Mouse (Mus musculus): ENCODE results near the gene Snx20.
A peak's percentile ranks its signal among the peaks of the same experiment; 100 is the strongest.
"Not testable (repeated sequence)": the region's sequence is repeated elsewhere in the genome, so short reads cannot be mapped to it uniquely, and the experiment has no call there.

Snx20 gene

GRCm38 (mm10) chr8:88635474-88636397 lies at the start of gene Snx20:
Gene Snx20, minus strand, starts transcription at chr8:88636128.
- peak; percentile 43 to 74 for DNase-seq

- peak in 1 of 2 experiments; percentile 1 for DNase-seq
These were observed 47.8 kb upstream of the Snx20 start for GRCm38 (mm10) chr8:88683656-88684289.

DNA sequence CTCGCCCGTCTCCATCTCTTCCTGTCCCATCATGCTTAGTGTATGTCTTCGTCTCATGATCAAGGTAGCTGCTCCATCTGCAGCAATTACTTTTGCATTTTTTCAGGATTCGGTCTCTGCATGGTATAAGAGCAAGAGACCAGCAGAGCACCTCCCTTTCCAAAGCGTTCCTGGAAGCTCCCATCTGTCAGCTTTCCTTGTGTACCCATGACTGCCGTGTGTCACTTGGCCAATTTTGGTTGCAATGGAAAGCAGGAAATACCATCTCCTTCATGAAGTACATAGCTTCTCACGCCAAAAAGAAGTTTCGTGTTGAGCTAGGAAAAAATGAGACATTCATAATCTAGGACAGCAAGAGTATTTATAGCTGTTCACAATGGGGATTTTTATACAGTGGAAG lies 45.1 kb upstream of the Snx20 start:
- no peak for DNase-seq

- DNase-seq, result no peak
These were observed 44.6 kb upstream of the Snx20 start for GRCm38 (mm10) chr8:88680566-88680965.

DNA sequence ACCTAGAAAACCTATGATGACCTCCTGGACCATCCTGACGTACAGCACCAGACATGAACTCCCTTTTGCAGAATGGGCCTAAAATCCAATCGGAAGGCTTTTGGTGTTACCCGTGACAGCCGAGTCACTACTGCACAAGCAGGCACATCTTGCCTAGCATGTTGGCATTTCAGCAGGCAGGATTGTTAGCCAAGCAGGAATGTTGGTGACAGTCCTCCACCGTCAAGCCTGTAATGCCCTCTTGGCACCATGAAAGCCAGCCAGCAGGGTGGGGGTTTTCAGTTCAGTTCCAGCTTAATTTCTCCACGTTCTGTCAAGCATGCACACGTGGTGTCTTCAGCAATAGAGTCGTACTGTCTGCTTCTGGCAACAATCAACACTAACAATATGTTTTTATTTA lies 41.1 kb upstream of the Snx20 start:
- DNase-seq, result no peak

DNA sequence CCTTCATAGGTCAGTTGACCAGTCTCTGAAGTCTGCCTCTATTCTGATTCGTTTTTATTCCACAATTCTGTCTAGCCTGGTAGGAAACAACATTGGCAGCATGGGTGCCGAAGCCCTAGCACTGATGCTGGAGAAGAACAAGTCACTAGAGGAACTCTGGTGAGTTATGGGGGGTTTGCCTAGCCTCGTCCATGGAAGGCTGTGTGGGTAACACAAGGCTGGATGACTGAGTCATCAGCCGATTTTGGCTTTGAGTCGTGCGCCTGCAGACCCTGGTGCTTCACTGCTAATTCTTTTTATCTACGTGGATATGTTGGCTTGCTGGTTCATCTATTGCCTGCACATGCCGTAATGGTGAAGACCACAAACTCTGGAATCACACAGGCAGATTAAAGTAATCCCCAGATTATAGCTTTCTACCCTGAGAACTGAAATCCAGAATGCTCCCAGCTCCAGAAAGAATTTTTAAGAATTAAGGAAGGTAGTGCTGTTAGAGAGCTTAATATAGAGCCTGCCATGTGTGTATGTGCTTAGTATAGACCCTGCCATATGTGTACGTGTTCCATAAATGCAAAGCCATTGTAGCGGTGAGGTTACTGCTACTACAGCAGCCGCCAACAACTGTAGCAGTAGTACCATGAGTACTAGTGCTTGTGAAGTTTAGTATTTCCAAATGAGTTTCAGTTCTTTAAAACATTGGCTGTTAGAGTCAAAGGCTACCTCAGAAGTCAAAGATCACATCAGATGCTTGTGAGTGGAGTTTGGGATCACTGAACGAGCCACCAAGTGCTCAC lies 39.6 kb upstream of the Snx20 start:
- DNase-seq, result no peak

DNA sequence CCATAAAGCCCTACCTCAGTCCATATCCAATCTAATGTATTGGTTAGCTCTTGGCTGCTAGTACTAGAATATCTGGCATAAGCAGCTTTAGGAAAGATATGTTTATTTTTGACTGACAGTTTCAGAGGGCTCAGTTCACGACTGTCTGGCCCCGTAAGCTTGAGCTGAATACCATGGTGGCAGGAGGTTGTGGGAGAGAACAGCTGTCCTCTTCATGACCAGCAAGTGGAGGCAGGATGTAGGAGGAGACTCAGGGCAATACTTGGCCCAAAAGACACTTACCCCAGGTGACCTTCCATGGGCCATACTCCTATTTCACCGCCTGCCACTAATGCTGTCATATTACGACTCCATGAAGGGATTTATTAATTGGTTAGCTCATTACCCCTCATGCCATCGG lies 37.9 kb upstream of the Snx20 start:
- DNase-seq, result no peak

DNA sequence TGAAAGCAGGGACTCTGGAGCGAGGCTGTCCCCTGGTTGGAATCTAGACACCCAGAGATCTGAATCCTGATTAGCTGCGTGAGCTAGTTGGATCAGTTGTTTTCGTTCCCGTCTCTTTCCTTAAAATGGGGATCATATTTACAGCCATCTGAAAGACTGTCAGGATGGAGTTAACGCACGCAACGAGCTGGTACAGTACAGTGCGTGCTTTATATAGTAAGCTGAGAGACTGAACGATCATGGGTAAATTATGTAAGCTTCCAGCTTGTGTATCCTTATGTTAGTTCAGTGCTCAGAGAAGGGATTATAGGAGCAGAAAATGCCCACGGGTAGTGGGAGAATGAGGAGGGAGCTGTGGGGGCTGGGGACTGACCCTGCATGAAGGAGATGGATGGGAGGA lies 35.6 kb upstream of the Snx20 start:
- DNase-seq, result no peak

- DNase-seq, result no peak
These were observed 34.9 kb upstream of the Snx20 start for GRCm38 (mm10) chr8:88670782-88671181.

GRCm38 (mm10) chr8:88668400-88669086 lies 32.6 kb upstream of the Snx20 start:
- DNase-seq, result peak in 1 of 2 experiments; percentile 40

DNA sequence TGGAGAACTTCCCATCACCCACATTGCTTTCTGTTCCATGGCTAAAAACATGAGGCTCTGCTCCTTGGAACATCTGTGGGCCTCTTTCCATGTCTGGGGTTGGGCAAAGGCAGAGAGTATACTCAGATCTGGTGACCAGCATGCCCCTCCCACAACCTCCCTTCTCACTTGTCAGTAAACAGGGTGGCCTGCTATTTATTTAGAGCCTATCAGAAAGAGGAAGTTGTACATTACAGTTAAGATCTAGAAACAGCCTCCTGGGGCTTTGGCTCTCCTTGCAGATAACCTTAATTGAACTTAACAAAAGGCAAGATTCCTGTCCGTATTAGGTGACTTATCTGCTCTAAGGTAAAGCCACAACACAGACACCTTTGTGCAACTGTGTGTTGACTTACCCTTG lies 30.5 kb upstream of the Snx20 start:
- DNase-seq, result no peak

DNA sequence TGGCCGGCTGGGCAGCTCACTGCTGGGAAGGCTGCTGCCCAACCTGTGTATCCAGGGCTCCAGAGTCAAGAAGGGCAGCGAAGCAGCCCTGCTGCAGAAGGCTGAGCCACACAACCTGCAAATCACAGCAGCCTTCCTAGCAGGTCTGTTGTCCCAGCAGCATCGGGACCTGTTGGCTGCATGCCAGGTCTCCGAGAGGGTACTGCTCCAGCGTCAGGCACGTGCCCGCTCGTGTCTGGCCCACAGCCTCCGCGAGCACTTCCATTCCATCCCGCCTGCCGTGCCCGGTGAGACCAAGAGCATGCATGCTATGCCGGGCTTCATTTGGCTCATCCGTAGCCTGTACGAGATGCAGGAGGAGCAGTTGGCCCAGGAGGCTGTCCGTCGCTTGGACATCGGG lies 29.0 kb upstream of the Snx20 start:
- no peak for DNase-seq

- DNase-seq, result no peak
These were observed 28.2 kb upstream of the Snx20 start for GRCm38 (mm10) chr8:88664121-88664520.

- no peak for DNase-seq
These were observed 26.5 kb upstream of the Snx20 start for GRCm38 (mm10) chr8:88662401-88662821.

DNA sequence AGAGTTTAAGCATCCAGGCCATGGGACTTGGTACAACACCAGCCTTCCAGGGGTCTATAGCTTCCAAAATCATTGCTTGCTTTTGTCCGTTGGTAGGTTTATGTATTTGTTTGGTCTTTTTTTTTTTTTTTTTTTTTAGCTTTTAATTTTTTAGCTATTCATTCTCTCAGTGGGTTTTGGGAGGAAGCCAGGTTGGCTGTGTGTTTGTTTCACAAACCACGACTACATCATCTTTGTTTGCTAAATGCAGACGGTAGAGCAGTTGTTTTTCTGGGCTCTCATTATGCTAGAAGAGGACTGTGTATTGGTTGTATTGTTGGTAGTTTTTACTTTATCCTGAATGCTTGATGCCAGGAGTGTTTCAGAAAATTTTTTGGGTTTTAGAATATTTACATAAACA lies 23.9 kb upstream of the Snx20 start:
- DNase-seq, result no peak

DNA sequence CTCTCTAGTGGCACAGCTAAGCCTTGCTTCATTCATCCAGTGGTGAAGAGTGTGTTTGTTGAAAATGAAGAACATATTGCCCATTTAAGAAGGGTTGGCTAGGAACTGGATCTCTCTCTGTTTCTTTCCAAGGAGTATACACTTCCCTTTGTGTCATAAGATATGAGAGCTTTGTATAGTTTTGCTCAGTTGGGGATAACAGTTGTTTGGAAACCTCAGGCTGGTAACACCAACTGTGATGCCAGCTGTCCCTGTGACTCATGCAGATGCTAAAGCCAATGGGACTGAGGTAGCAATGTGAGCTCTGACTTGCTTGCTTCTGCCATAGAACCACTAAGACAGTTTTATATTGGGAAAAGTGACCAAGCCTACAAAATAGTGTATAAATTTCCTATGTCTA lies 19.4 kb upstream of the Snx20 start:
- no peak for DNase-seq

- DNase-seq, result not testable (repeated sequence)
These were observed 15.2 kb upstream of the Snx20 start for GRCm38 (mm10) chr8:88651122-88651521.

- no peak for DNase-seq
These were observed 14.2 kb upstream of the Snx20 start for GRCm38 (mm10) chr8:88650016-88650708.

GRCm38 (mm10) chr8:88648322-88648721 lies 12.4 kb upstream of the Snx20 start:
- no peak for DNase-seq

DNA sequence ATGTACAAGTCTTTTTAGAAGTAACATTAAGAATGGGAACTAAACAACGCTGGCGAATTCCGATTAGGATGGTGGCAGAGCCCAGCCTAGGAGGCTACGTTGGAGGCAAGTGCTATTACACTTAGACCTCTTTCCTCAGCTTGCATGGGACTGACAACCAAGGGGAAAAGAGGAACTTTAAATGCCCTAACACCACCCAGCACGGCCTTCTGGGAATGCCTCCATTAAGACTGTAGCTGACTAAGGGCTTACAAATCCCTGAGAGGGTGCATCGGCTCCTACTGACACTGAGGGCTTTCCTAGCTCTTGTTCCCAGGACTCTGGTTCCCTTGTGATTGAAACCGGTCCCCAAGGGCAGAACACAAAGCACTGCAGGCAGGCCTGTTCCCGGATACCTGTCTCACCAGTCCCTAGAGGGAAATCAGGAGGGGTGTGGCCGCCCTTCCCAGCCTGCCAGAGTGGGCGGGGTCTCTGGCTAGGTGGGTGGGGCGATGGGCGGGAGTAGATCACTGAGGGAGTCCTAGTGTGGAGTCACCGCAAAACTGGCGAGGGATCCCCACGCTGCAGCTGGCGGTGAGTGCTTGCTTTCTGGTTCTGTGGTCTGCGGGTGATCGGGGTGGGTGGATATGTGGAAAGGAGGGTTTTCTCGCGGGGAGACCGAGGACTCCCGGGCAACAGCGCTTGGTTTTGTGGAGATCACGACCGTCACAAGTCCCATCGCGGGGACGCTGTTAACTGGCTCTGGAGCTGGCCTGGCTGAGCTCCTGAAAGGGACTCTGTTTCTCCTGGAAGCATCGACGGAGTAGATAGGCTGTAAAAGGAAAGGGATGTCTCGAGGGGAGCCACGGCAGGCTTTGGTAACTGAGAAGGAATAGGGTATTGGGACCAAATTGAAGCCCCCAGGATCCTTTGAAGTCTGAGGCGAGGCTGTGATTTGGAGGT lies 11.2 kb upstream of the Snx20 start, which contains the start of gene Nod2:
TSS of gene Nod2 (plus strand) at position 479 of the 942 bp plus-strand sequence.
- peak; percentile 65 to 77 for DNase-seq

All from thymus, adult 18-20 months (tissue).